Mouse (Mus musculus): Measurements from ENCODE around the gene Dnajc5g. TPM values are rescaled to one million over a fixed set of nuclear protein-coding genes. Genes with fewer than 3 reads are reported as not detected.

The Dnajc5g gene
- polyA plus RNA-seq (2015; fragmentation: Nextera tagmentation; extraction: Ambion mirVana) = not detected in 2 replicates

- no peak for TF ChIP-seq CTCF (IDR thresholded peaks at IDR 0.05)
- no peak for TF ChIP-seq EP300 (IDR thresholded peaks at IDR 0.05)
- Histone ChIP-seq H3K27me3 (replicated peaks; ENCODE audit: insufficient read depth, low read length) (no peaks in the 10 kb centered on the region), H3K4me1 (ENCODE audit: insufficient read depth, low read depth, low read length) (no peaks in the 10 kb centered on the region), H3K4me2 (replicated peaks; ENCODE audit: low read depth, low read length) (no peak within 1 kb of the TSS), H3K4me3 (ENCODE audit: low read depth, low read length) (no peak within 1 kb of the TSS), H3K27ac (ENCODE audit: low read length) (no peak within 1 kb of the TSS), H3K36me3 (ENCODE audit: insufficient read depth, low read length) (no peaks in the 10 kb centered on the region), H3K9me3 (ENCODE audit: low read length) (no peaks in the 10 kb centered on the region), H3K9ac (replicated peaks; ENCODE audit: low read depth) (no peak within 1 kb of the TSS)
- 83% methylated on average over 9 of the region's 9 CpGs for WGBS
- DNase-seq (ENCODE audit: low spot score) = no peak
- no peak for ATAC-seq
Measured at GRCm38 (mm10) chr5:31105814-31106335, at the start of gene Dnajc5g. Gene Dnajc5g (plus strand): TSS chr5:31106285.

- DNase-seq (ENCODE audit: low spot score) (no peak), ATAC-seq (no peak)
- 95% methylated on average over 3 of the region's 3 CpGs for WGBS
- Histone ChIP-seq H3K27ac (ENCODE audit: low read length) (no peak overlapping the region), H3K9me3 (ENCODE audit: low read length) (no peaks in the 10 kb centered on the region), H3K4me2 (replicated peaks; ENCODE audit: low read depth, low read length) (no peak overlapping the region), H3K36me3 (ENCODE audit: insufficient read depth, low read length) (peaks cover 39% of the 10 kb centered on the region), H3K27me3 (replicated peaks; ENCODE audit: insufficient read depth, low read length) (no peaks in the 10 kb centered on the region), H3K4me3 (ENCODE audit: low read depth, low read length) (no peak overlapping the region), H3K9ac (replicated peaks; ENCODE audit: low read depth) (no peak overlapping the region), H3K4me1 (ENCODE audit: insufficient read depth, low read depth, low read length) (no peaks in the 10 kb centered on the region)
- TF ChIP-seq CTCF (IDR thresholded peaks at IDR 0.05) = no peak
- TF ChIP-seq EP300 (IDR thresholded peaks at IDR 0.05) = no peak
Measured at GRCm38 (mm10) chr5:31069810-31070209, 36.3 kb upstream of the Dnajc5g start.

DNA sequence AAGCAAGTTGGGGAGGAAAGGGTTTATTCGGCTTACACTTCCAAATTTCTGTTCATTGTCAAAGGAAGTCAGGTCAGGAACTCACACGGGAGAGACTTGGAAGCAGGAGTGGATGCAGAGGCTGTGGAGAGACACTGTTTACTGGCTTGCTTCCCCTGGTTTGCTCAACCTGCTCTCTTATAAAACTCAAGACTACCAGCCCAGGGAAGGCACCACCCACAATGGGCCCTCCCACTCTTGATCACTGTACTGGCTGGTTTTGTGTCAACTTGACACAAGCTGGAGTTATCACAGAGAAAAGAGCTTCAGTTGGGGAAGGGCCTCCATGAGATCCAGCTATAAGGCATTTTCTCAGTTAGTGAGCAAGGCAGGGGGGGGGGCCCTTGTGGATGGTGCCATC lies 35.0 kb upstream of the Dnajc5g start:
- no peak overlapping the region for H3K9ac ChIP-seq (replicated peaks; ENCODE audit: low read depth)
- peaks cover 40% of the 10 kb centered on the region for H3K36me3 ChIP-seq (ENCODE audit: insufficient read depth, low read length)
- DNase-seq (ENCODE audit: low spot score) = no peak
- no peaks in the 10 kb centered on the region for H3K27me3 ChIP-seq (replicated peaks; ENCODE audit: insufficient read depth, low read length)
- H3K9me3 ChIP-seq (ENCODE audit: low read length) = no peaks in the 10 kb centered on the region
- TF ChIP-seq CTCF (IDR thresholded peaks at IDR 0.05) (no peak), EP300 (IDR thresholded peaks at IDR 0.05) (no peak)
- ATAC-seq = no peak
- H3K4me3 ChIP-seq (ENCODE audit: low read depth, low read length) = no peak overlapping the region
- H3K27ac ChIP-seq (ENCODE audit: low read length) = no peak overlapping the region
- no peaks in the 10 kb centered on the region for H3K4me1 ChIP-seq (ENCODE audit: insufficient read depth, low read depth, low read length)
- WGBS = 80% methylated on average over 2 of the region's 2 CpGs
- H3K4me2 ChIP-seq (replicated peaks; ENCODE audit: low read depth, low read length) = no peak overlapping the region

GRCm38 (mm10) chr5:31071821-31072220 lies 34.3 kb upstream of the Dnajc5g start:
- WGBS = 95% methylated on average over 11 of the region's 11 CpGs
- DNase-seq (ENCODE audit: low spot score) = no peak
- no peak for ATAC-seq

GRCm38 (mm10) chr5:31073176-31073575 lies 32.9 kb upstream of the Dnajc5g start:
- H3K4me3 ChIP-seq (ENCODE audit: low read depth, low read length) = no peak overlapping the region
- H3K4me2 ChIP-seq (replicated peaks; ENCODE audit: low read depth, low read length) = no peak overlapping the region
- 95% methylated on average over 12 of the region's 12 CpGs for WGBS
- H3K4me1 ChIP-seq (ENCODE audit: insufficient read depth, low read depth, low read length) = no peaks in the 10 kb centered on the region
- DNase-seq (ENCODE audit: low spot score) (no peak), ATAC-seq (no peak)
- no peak overlapping the region for H3K27ac ChIP-seq (ENCODE audit: low read length)
- no peaks in the 10 kb centered on the region for H3K27me3 ChIP-seq (replicated peaks; ENCODE audit: insufficient read depth, low read length)
- H3K36me3 ChIP-seq (ENCODE audit: insufficient read depth, low read length) = peaks cover 34% of the 10 kb centered on the region
- H3K9ac ChIP-seq (replicated peaks; ENCODE audit: low read depth) = no peak overlapping the region
- TF ChIP-seq CTCF (IDR thresholded peaks at IDR 0.05) (no peak), EP300 (IDR thresholded peaks at IDR 0.05) (no peak)
- no peaks in the 10 kb centered on the region for H3K9me3 ChIP-seq (ENCODE audit: low read length)

More at GRCm38 (mm10) chr5:31071821-31072220, 34.3 kb upstream of the Dnajc5g start:
- Histone ChIP-seq H3K4me3 (ENCODE audit: low read depth, low read length) (no peak overlapping the region), H3K9me3 (ENCODE audit: low read length) (no peaks in the 10 kb centered on the region), H3K4me1 (ENCODE audit: insufficient read depth, low read depth, low read length) (no peaks in the 10 kb centered on the region), H3K27ac (ENCODE audit: low read length) (no peak overlapping the region), H3K27me3 (replicated peaks; ENCODE audit: insufficient read depth, low read length) (no peaks in the 10 kb centered on the region), H3K4me2 (replicated peaks; ENCODE audit: low read depth, low read length) (no peak overlapping the region), H3K36me3 (ENCODE audit: insufficient read depth, low read length) (peaks cover 44% of the 10 kb centered on the region), H3K9ac (replicated peaks; ENCODE audit: low read depth) (no peak overlapping the region)
- TF ChIP-seq EP300 (IDR thresholded peaks at IDR 0.05) = no peak
- no peak for TF ChIP-seq CTCF (IDR thresholded peaks at IDR 0.05)

DNA sequence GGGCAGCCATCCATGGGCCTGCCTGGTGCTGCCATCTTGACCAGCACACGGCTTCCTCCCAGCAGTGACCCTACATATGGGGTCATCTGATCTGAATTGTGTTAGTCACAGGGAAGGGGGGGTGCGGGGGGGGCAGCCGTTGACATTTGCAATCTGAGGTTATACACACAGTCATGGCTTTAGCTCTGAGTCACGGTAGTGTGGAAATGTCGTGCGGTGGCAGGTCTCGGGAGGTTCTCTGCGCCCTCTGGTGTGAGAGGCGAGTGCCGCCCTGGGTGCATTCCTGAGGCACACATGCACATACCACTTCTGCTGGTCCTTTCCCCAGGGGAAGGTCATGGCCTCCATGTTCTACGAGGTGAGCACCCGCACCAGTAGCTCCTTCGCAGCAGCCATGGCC lies 29.7 kb upstream of the Dnajc5g start:
- H3K4me3 ChIP-seq (ENCODE audit: low read depth, low read length) = no peak overlapping the region
- no peaks in the 10 kb centered on the region for H3K4me1 ChIP-seq (ENCODE audit: insufficient read depth, low read depth, low read length)
- no peak for DNase-seq (ENCODE audit: low spot score)
- ATAC-seq = no peak
- H3K9me3 ChIP-seq (ENCODE audit: low read length) = no peaks in the 10 kb centered on the region
- H3K27me3 ChIP-seq (replicated peaks; ENCODE audit: insufficient read depth, low read length) = no peaks in the 10 kb centered on the region
- no peak overlapping the region for H3K9ac ChIP-seq (replicated peaks; ENCODE audit: low read depth)
- peaks cover 16% of the 10 kb centered on the region; the same call in 1 of the 2 replicates for H3K36me3 ChIP-seq (ENCODE audit: insufficient read depth, low read length)
- TF ChIP-seq CTCF (IDR thresholded peaks at IDR 0.05) (no peak), EP300 (IDR thresholded peaks at IDR 0.05) (no peak)
- 82% methylated on average over 13 of the region's 13 CpGs for WGBS
- no peak overlapping the region for H3K4me2 ChIP-seq (replicated peaks; ENCODE audit: low read depth, low read length)
- no peak overlapping the region for H3K27ac ChIP-seq (ENCODE audit: low read length)

Measured in lung, postnatal 0 days (tissue).